In genomic region chr13:113464190-113465064, GRCm38 (mm10) we compare ENCODE assay signal across 14 mouse cellular contexts.
DNase-seq lines count a peak whose midpoint lies in the region; ATAC-seq lines count a peak whose summit lies in the region.
"Had no signal": no experiment of that assay in that cellular context is flagged by ENCODE, and none has a peak within 500 bp of the region (broad histone marks: within the 10 kb centered on the region; RNA-seq: fewer than 3 reads in every experiment).

No protein-coding gene starts in this region.

- H3K4me2 ChIP-seq in hindbrain, embryonic 16.5 days (ENCODE audit: low read length) = no peak overlapping the region
- no peak overlapping the region for H3K4me2 ChIP-seq in kidney, embryonic 16.5 days (replicated peaks; ENCODE audit: low read depth, low read length)
- H3K4me2 ChIP-seq: heart, embryonic 12.5 days; lung, embryonic 15.5 days had no signal

- peak overlapping the region; percentile 26; the same call in 1 of the 2 replicates for H3K27ac ChIP-seq in hindbrain, embryonic 16.5 days (ENCODE audit: low read depth, low read length)
- H3K27ac ChIP-seq in kidney, embryonic 16.5 days (ENCODE audit: low read length) = no peak overlapping the region
- H3K27ac ChIP-seq: lung, embryonic 15.5 days had no signal

- peak; percentile 85 for ATAC-seq in hindbrain, embryonic 16.5 days
- no peak for ATAC-seq in kidney, embryonic 16.5 days (ENCODE audit: low FRiP score, low TSS enrichment)
- ATAC-seq: inflammation-experienced regulatory T-cells, adult 6 months had no signal

- 47% methylated on average over 10 of the region's 10 CpGs for WGBS in hindbrain, embryonic 16.5 days
- WGBS in kidney, embryonic 16.5 days = 70% methylated on average over 10 of the region's 10 CpGs

- H3K9ac ChIP-seq in hindbrain, embryonic 16.5 days (ENCODE audit: low read depth, low read length) = no peak overlapping the region
- no peak overlapping the region for H3K9ac ChIP-seq in kidney, embryonic 16.5 days (replicated peaks; ENCODE audit: low read length)
- H3K9ac ChIP-seq: heart, embryonic 12.5 days; lung, embryonic 15.5 days had no signal

- peak; percentile 24 to 77 for DNase-seq in adrenal gland, adult (ENCODE audit: inconsistent age in 2 of 2, low spot score in 1 of 2)
- no peak for DNase-seq in adrenal gland, postnatal 4 days (ENCODE audit: low spot score in 2 of 2)
- peak; percentile 51 for DNase-seq in ovary, postnatal 36 days (ENCODE audit: low spot score)
- DNase-seq in ovary, postnatal 10 days (ENCODE audit: low spot score) = no peak
- DNase-seq in retina, embryonic 14.5 days (ENCODE audit: low spot score) = peak; percentile 22
- DNase-seq in cerebellum, adult 8-10 months = no peak
- DNase-seq: kidney, postnatal 14 days; layer of hippocampus, postnatal 36 days had no signal

- H3K4me3 ChIP-seq in hindbrain, embryonic 16.5 days (ENCODE audit: low read length) = no peak overlapping the region
- H3K4me3 ChIP-seq in kidney, embryonic 16.5 days (ENCODE audit: low read length) = no peak overlapping the region
- H3K4me3 ChIP-seq: erythroblast, embryonic 14.5 days; heart, embryonic 12.5 days; lung, embryonic 15.5 days had no signal

- no peaks in the 10 kb centered on the region for H3K9me3 ChIP-seq in hindbrain, embryonic 16.5 days (ENCODE audit: control insufficient read depth, low read length)
- no peaks in the 10 kb centered on the region for H3K9me3 ChIP-seq in kidney, embryonic 16.5 days (ENCODE audit: low read length)
- H3K9me3 ChIP-seq: heart, embryonic 12.5 days; lung, embryonic 15.5 days had no signal

- H3K36me3 ChIP-seq in hindbrain, embryonic 16.5 days (ENCODE audit: control insufficient read depth, insufficient read depth, low read length) = no peaks in the 10 kb centered on the region
- H3K36me3 ChIP-seq in kidney, embryonic 16.5 days (ENCODE audit: insufficient read depth, low read length) = no peaks in the 10 kb centered on the region
- H3K36me3 ChIP-seq: heart, embryonic 12.5 days; lung, embryonic 15.5 days had no signal

- H3K4me1 ChIP-seq in hindbrain, embryonic 16.5 days (ENCODE audit: control insufficient read depth, insufficient read depth, low read depth, low read length) = peaks cover 5% of the 10 kb centered on the region; the same call in 1 of the 2 replicates
- no peaks in the 10 kb centered on the region for H3K4me1 ChIP-seq in kidney, embryonic 16.5 days (ENCODE audit: insufficient read depth, low read length)
- H3K4me1 ChIP-seq: lung, embryonic 15.5 days had no signal

- no peaks in the 10 kb centered on the region for H3K27me3 ChIP-seq in hindbrain, embryonic 16.5 days (replicated peaks; ENCODE audit: control insufficient read depth, insufficient read depth, low read length)
- no peaks in the 10 kb centered on the region for H3K27me3 ChIP-seq in kidney, embryonic 16.5 days (ENCODE audit: insufficient read depth, low read length)
- H3K27me3 ChIP-seq: heart, embryonic 12.5 days; lung, embryonic 15.5 days had no signal

Comparison
In these comparisons a context has a peak if more than half of its experiments do, and no peak if none do; other contexts are left out.
1. DNase-seq: peak in adrenal gland, adult (2 of 2), ovary, postnatal 36 days (single experiment) and retina, embryonic 14.5 days (single experiment); none in adrenal gland, postnatal 4 days (0 of 2), ovary, postnatal 10 days (single experiment) and cerebellum, adult 8-10 months (single experiment).